10 mouse cellular contexts compared by ENCODE assay signal in genomic region chr12:32307280-32308006, GRCm38 (mm10).
DNase-seq lines count a peak whose midpoint lies in the region; ATAC-seq and TF ChIP-seq lines count a peak whose summit lies in the region.
"Had no signal": no experiment of that assay in that cellular context is flagged by ENCODE, and none has a peak within 500 bp of the region (broad histone marks: within the 10 kb centered on the region; RNA-seq: fewer than 3 reads in every experiment).

No protein-coding gene starts in this region.

- H3K36me3 ChIP-seq in heart, embryonic 11.5 days (ENCODE audit: control insufficient read depth, insufficient read depth, low read length), result no peaks in the 10 kb centered on the region
- no peaks in the 10 kb centered on the region for H3K36me3 ChIP-seq in liver, embryonic 14.5 days (replicated peaks; ENCODE audit: control insufficient read depth, insufficient read depth, low read depth)

- peak; percentile 91 for ATAC-seq in heart, embryonic 11.5 days (replicated peaks; ENCODE audit: insufficient number of reproducible peaks, low FRiP score, low TSS enrichment)
- peak; percentile 92 for ATAC-seq in erythroblast, adult 5-6 weeks (replicated peaks; ENCODE audit: low FRiP score, poor library complexity, severe bottlenecking)
- peak; percentile 99 for ATAC-seq in liver, embryonic 14.5 days (ENCODE audit: insufficient read depth)

- H3K27ac ChIP-seq in heart, embryonic 11.5 days (ENCODE audit: low read depth, low read length), result peak overlapping the region; percentile 81
- peak overlapping the region; percentile 96 for H3K27ac ChIP-seq in liver, embryonic 14.5 days
- H3K27ac ChIP-seq: layer of hippocampus, adult 2 months had no signal

- no peak for DNase-seq in heart, postnatal 4 days
- DNase-seq in liver, embryonic 14.5 days (ENCODE audit: low read depth in 3 of 3, low spot score in 3 of 3), result peak; percentile 86 to 92 (median 89)
- peak; percentile 71 to 81 for DNase-seq in spleen, postnatal 4 days (ENCODE audit: low spot score in 2 of 2)
- DNase-seq in adrenal gland, adult 2 months, result no peak
- no peak for DNase-seq in right cerebral cortex, postnatal 14 days
- DNase-seq in testis, postnatal 10 days (ENCODE audit: low spot score), result no peak
- DNase-seq: midbrain, embryonic 14.5 days had no signal

- 49% methylated on average over 9 of the region's 9 CpGs for WGBS in heart, embryonic 11.5 days (ENCODE audit: insufficient replicate concordance)
- 18% methylated on average over 9 of the region's 9 CpGs for WGBS in liver, embryonic 14.5 days (ENCODE audit: insufficient replicate concordance)

- H3K9me3 ChIP-seq in heart, embryonic 11.5 days (replicated peaks; ENCODE audit: control insufficient read depth, low read length), result no peaks in the 10 kb centered on the region
- H3K9me3 ChIP-seq in liver, embryonic 14.5 days (ENCODE audit: control insufficient read depth, low read length), result no peaks in the 10 kb centered on the region

- peak; percentile 93 for TF ChIP-seq EP300 in liver, embryonic 14.5 days (IDR thresholded peaks at IDR 0.05; ENCODE audit: low read depth)

- no peak overlapping the region for H3K4me3 ChIP-seq in heart, embryonic 11.5 days (ENCODE audit: low read depth, low read length)
- H3K4me3 ChIP-seq in liver, embryonic 14.5 days (ENCODE audit: insufficient read depth in 1 of 2, low read depth in 2 of 2, low read length in 2 of 2), result peak overlapping the region; percentile 29 to 41; a peak in 3 of 4 replicates
- H3K4me3 ChIP-seq: layer of hippocampus, adult 2 months had no signal

- no peak for TF ChIP-seq CTCF in liver, embryonic 14.5 days (IDR thresholded peaks at IDR 0.05; ENCODE audit: low read depth)

- no peaks in the 10 kb centered on the region for H3K27me3 ChIP-seq in heart, embryonic 11.5 days (ENCODE audit: control insufficient read depth, insufficient read depth, low read length)
- H3K27me3 ChIP-seq in liver, embryonic 14.5 days (ENCODE audit: control insufficient read depth, insufficient read depth, low read length), result no peaks in the 10 kb centered on the region

- H3K9ac ChIP-seq in heart, embryonic 11.5 days (ENCODE audit: low read depth, low read length), result no peak overlapping the region
- peak overlapping the region; percentile 73 for H3K9ac ChIP-seq in liver, embryonic 14.5 days (replicated peaks)

- no peaks in the 10 kb centered on the region for H3K4me1 ChIP-seq in heart, embryonic 11.5 days (ENCODE audit: control insufficient read depth, insufficient read depth, low read length)
- peaks cover 39 to 46% of the 10 kb centered on the region in 2 experiments for H3K4me1 ChIP-seq in liver, embryonic 14.5 days (replicated peaks; ENCODE audit: control insufficient read depth in 2 of 2, insufficient read depth in 2 of 2, low read length in 1 of 2)

- peak overlapping the region; percentile 23; the same call in 1 of the 2 replicates for H3K4me2 ChIP-seq in heart, embryonic 11.5 days
- H3K4me2 ChIP-seq in liver, embryonic 14.5 days (ENCODE audit: low read depth), result peak overlapping the region; percentile 89

Comparison
In these comparisons a context has a peak if more than half of its experiments do, and no peak if none do; other contexts are left out.
1. DNase-seq: peak in liver, embryonic 14.5 days (3 of 3) and spleen, postnatal 4 days (2 of 2); none in heart, postnatal 4 days (single experiment), adrenal gland, adult 2 months (single experiment), right cerebral cortex, postnatal 14 days (single experiment) and testis, postnatal 10 days (single experiment).
2. Peak in every context shown above with its lines, with median percentiles within 50 percentile points of each other: ATAC-seq.